Mouse (Mus musculus): ENCODE measurements around the gene Nars2.
"Not testable (repeated sequence)": the region's sequence is repeated elsewhere in the genome, so short reads cannot be mapped to it uniquely, and the experiment has no call there.

Nars2 gene

GRCm38 (mm10) chr7:96951281-96952051 lies at the start of gene Nars2:
Gene Nars2, plus strand, starts transcription at chr7:96951505.
- peak; percentile 94 to 96 for DNase-seq

DNA sequence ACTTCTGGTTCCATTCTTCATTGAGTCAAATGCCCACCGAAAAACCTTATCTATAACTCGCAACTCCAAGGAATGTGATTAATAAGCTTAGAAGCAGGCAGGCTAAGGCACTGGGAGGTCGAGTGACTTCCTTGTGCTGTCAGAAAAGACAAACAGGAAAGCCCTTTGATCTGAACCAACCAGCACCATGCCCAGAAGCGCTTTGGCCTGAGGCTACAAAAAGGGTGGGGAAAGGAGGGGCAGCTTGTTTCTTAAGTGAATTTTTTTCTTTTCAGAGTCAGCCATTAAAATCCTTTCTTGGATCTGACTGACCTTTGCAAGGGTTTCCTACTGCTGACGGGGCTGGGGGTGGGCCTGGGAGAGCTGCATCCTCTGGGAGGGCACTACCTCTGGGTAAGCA lies 49.1 kb upstream of the Nars2 start:
- DNase-seq: no peak

GRCm38 (mm10) chr7:96903088-96903985 lies 48.0 kb upstream of the Nars2 start:
- DNase-seq: no peak

GRCm38 (mm10) chr7:96904442-96904841 lies 46.9 kb upstream of the Nars2 start:
- DNase-seq: no peak

- no peak for DNase-seq
These were observed 46.4 kb upstream of the Nars2 start for GRCm38 (mm10) chr7:96904936-96905335.

GRCm38 (mm10) chr7:96905422-96905821 lies 45.9 kb upstream of the Nars2 start:
- no peak for DNase-seq

GRCm38 (mm10) chr7:96906216-96906615 lies 45.1 kb upstream of the Nars2 start:
- peak in 1 of 2 experiments; percentile 55 for DNase-seq

DNA sequence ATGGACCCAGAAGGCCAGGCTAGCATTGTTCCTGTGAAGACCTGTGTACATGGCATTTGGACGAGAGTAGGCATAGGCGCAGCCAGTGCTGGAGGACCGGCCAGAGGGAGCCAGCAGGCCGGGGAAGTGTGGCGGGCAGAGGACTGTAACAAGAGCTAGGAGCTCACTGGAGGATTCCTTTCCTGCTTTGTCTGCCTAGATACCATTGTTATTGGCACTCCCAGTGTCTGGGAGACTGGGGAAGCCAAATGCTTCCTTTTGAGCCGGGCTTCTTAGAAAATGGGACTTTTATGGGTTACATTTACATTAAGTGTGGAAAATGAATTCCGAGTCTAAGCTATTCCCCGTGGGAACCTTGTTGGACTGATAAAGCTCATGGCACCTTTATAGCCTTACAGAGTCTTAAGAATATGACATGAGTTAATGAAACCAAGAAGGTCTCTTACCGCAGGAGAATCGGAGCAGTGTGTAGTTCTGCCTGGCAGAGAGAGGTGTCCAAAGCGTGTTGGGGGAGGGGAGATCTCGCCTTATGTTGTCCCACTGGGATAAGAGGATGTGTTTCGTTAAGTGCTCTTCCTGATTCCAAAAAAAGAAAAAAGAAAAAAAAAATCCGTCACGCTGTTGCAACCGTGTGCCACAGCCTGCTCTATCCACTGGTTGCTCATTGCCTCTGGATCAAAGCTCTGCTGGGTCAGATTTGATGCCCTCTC lies 43.2 kb upstream of the Nars2 start:
- DNase-seq: no peak

- DNase-seq: peak; percentile 58 to 67
These were observed 41.4 kb upstream of the Nars2 start for GRCm38 (mm10) chr7:96909856-96910255.

DNA sequence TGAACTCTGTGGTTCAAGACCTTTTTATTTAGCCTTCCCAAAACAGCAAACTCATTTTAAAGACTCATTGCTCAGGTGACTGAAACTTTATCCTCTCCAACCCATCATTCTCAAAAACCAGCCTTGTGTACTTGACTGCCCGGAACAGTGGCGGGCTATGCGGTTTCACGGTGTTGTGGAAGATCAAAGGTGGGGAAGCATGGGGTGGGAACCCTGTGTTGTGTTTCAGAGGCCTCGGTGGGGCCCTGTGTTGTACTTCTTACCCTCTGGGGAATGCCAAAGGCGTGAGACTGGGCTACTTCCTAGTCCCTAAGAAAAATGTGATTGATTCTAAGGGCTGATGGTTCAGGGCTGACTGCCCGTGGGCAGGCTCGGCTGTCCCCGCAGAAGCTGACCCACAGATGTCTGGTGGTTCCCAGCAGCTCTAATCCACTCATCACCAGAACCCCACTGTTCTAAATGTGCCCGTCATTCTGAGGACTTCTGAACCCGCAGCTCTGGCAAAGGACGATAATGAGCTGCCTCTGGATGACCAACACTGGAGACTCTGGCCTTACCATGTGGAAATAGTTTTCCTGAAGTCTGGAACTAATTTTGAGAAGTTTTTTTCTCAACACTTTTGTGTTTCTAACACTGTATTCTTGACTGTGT lies 40.9 kb upstream of the Nars2 start:
- no peak for DNase-seq

DNA sequence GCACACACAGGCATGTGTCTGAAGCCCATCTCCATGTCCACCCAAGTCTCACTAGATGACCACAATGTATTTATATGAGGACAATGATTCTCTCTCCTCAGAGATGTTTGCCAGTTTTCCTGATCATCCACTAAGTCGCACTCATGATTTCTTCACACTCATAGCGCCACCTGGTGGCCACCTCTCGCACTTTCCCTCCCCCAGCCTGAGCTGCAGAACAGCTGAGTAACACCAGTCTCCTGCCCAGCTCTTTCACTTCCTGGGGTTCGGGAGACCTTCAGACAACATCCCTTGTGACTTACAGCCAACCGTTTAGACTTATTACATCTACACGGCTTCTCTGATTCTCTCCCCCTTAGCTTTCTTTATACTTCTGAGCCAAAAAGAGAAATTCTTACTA lies 37.3 kb upstream of the Nars2 start:
- peak; percentile 93 to 95 for DNase-seq

DNA sequence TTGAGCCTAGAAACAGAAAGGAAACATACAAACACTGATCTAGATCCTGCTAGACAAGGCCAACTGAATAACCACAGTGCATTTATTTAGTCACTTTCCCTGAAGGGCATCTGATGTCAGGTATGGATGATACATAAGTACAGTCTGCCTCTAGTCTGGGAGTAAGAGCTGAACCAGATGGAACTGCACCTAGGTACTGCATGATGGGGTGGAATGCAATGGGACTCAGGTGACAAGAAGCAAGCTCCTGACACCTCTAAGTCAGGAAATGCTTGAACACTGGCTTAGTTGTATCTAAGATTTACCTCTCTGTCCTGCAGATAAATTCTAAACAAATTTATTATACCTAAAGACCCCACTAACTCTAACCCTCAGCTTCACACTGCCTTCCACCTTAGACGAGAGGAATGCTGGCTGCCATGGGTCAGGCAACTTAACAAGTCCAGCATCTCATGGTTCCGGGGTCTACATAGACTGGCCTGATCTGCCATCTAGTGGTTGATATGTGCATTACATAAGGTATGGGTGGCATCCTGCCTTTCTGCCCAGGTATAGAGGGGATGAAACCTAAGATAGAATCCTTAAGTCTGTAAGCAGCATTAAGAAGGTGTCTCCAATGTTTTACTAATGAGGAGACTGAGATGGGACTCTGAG lies 35.7 kb upstream of the Nars2 start:
- peak; percentile 81 to 91 for DNase-seq

DNA sequence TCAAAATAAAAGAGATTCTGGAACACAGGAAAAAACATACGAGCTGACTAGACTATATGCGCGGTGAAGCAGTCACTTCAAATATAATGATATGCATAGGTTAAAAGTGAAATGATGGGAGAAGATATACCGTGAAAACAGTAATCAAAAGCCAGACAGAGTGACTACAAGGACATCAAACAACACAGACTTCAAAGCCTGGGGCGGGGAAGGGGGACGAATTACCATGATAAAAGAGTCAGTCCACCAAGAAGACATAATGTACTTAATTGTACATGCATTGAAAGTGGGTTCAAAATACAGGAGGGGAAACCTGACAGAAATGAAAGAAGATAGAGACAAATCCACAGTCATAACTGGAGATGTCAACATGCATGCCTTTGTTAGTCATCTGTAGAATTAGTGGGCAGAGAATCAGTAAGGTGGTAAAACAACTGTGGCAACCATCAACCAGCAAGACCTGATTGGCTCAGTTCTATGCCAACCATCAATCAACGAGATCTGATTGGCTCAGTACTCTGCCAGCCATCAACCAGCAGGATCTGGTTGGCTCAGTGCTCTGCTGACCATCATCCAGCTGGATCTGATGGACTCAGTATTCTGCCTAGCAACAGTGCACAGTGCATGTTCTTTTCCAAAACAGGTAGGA lies 30.7 kb upstream of the Nars2 start:
- peak; percentile 65 to 66 for DNase-seq

DNA sequence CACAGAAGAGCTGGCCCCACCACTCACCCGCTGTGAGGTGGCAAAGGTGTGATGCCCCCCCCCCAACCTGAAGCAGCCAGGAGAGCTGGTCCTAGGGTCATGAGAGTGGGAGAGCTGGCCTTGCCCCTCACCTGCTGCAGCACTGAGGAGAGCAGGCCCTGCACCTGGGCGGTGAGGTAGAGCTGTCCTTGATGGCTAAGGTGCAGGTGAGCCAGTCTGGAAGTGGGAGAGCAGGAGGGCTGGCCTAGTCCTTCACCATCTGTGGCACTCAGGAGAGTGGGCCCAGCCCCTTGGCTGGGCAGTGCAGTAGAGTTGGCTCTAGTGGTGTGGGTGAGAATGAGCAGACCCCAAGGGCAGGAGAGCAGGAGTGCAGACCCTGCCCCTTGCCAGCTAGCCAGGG lies 28.4 kb upstream of the Nars2 start:
- DNase-seq: no peak

GRCm38 (mm10) chr7:96943715-96944377 lies 7.5 kb upstream of the Nars2 start:
- no peak for DNase-seq

DNA sequence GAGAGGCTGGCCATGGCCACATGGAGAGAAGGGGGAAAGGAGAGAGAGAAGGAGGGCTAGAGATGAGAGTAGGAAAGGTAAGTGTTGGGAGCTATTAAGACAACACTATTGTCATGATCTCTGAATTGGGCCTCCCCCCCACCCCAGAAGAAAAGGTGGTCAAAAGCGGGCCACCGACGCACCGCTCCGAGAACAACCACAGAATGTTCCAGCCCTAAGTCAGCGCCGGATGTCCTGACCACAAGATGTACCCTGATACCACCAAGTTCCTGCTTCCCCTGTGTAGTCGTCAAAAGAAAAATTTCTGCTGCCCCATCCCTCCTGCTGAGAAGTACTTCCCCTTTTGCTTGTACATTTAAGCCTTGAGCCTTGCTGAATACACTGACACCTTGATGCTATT lies 4.8 kb upstream of the Nars2 start:
- DNase-seq: not testable (repeated sequence)

DNA sequence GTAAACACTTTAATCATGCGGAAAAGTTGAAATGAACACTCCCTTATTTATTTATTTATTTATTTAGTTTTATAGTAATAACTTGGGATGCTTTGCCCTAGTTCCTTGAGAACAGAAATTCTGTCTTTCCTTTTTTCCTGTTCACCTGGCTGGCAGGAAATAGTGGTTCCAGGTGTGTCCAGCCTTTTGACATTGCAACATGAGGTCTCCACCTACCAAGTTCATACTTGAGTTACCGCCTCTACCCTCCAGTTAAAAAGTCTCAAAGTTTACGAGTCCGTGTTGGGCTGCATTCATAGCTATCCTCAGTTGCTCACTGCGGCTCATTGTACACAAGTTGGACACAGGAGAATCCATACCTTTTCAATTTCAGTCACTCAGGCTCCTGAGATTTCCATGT lies 789 bp downstream of the Nars2 start:
- DNase-seq: peak in 1 of 2 experiments; percentile 6

GRCm38 (mm10) chr7:96959168-96959567 lies 7.9 kb downstream of the Nars2 start:
- no peak for DNase-seq

GRCm38 (mm10) chr7:96967188-96967587 lies 15.9 kb downstream of the Nars2 start:
- DNase-seq: no peak

GRCm38 (mm10) chr7:96970359-96970758 lies 19.1 kb downstream of the Nars2 start:
- peak; percentile 43 to 76 for DNase-seq

Data from cerebellum, postnatal 10 days (tissue).